Mouse (Mus musculus) G1E (cell line): ENCODE results near the gene Pcdh17. TPM values are rescaled to one million over a fixed set of nuclear protein-coding genes. Genes with fewer than 3 reads are reported as not detected.

Experiments
- ATAC-seq: 2 replicates; pipeline ENCODE4 v1.8.0; 2016; ENCODE audit warnings: mild to moderate bottlenecking; ENCODE audit not compliant: insufficient number of reproducible peaks, poor library complexity, low FRiP score, severe bottlenecking; ENCODE audit errors: extremely low read depth
- DNase-seq: peaks from one replicate; pipeline ENCODE4 v3.0.0; 2012; ENCODE audit warnings: low spot score
- H3K27me3 ChIP-seq: 2 replicates; pipeline ENCODE4 v1.6.1; 2012; ENCODE audit warnings: mild to moderate bottlenecking, low read length, inconsistent platforms; ENCODE audit not compliant: insufficient read depth
- H3K36me3 ChIP-seq: replicated peaks from 2 replicates; pipeline ENCODE3; 2012; ENCODE audit warnings: mild to moderate bottlenecking, inconsistent platforms
- H3K4me1 ChIP-seq: 2 replicates; pipeline ENCODE4 v1.6.1; 2012; ENCODE audit warnings: low read depth, low read length, inconsistent platforms, mixed read lengths; ENCODE audit not compliant: insufficient read depth
- H3K4me3 ChIP-seq: 2 replicates; pipeline ENCODE4 v1.5.1; 2012; ENCODE audit warnings: low read depth, mild to moderate bottlenecking, inconsistent platforms, low read length, moderate library complexity, mixed read lengths
- H3K9me3 ChIP-seq: replicated peaks from 2 replicates; pipeline ENCODE4 v1.6.1; 2012; ENCODE audit warnings: inconsistent platforms
- CTCF ChIP-seq: IDR thresholded peaks from 2 replicates; pipeline ENCODE4 v1.5.1; 2012; ENCODE audit warnings: low read depth, low read length, inconsistent platforms, mixed read lengths
- GATA1 ChIP-seq: IDR thresholded peaks from 2 replicates; pipeline ENCODE4 v1.6.1; 2012; ENCODE audit warnings: borderline replicate concordance, low read length, inconsistent platforms, mixed read lengths
- GATA2 ChIP-seq: IDR thresholded peaks from 2 replicates; pipeline ENCODE4 v1.6.1; 2012; ENCODE audit warnings: low read depth, low read length, inconsistent platforms, borderline replicate concordance
- POLR2AphosphoS5 ChIP-seq: IDR thresholded peaks from 2 replicates; pipeline ENCODE4 v1.6.1; 2012; ENCODE audit warnings: low read depth, low read length, inconsistent platforms; ENCODE audit not compliant: insufficient replicate concordance
- TAL1 ChIP-seq: conservative IDR thresholded peaks from 2 replicates; pipeline ENCODE4 v1.6.1; 2012; ENCODE audit warnings: low read depth, low read length, inconsistent platforms, mixed read lengths
- polyA plus RNA-seq: library from polyadenylated mRNA; stranded (reverse); fragments of >175 nt; gene quantifications from 2 replicates; pipeline ENCODE4 v1.2.3, GENCODE M21; 2012
- total RNA-seq, 2 experiments: library from RNA; stranded (forward) in 1 of 2; stranded (reverse) in 1 of 2; fragments of 200-1000 nt in 1 of 2; fragments of >200 nt in 1 of 2; fragmentation: Nextera tagmentation in 1 of 2; gene quantifications; 2 replicates each; pipeline ENCODE4 v1.2.3; 2014 to 2017

Gene Pcdh17
- total and polyA plus RNA-seq, 3 experiments = 0.05 TPM; not detected in 2

- TF ChIP-seq CTCF (no peak), GATA2 (no peak), GATA1 (no peak), TAL1 (no peak), POLR2AphosphoS5 (no peak)
- Histone ChIP-seq H3K9me3 (peaks cover 7% of the 10 kb centered on the region), H3K27me3 (no peaks in the 10 kb centered on the region), H3K4me3 (no peak overlapping the region), H3K36me3 (no peaks in the 10 kb centered on the region), H3K4me1 (no peaks in the 10 kb centered on the region)
- no peak for DNase-seq
- ATAC-seq = no peak
These were observed 91.9 kb downstream of the Pcdh17 start for GRCm38 (mm10) chr14:84535264-84535663.

- Histone ChIP-seq H3K4me3 (no peak overlapping the region), H3K9me3 (no peaks in the 10 kb centered on the region; the same call in 1 of the 2 replicates), H3K36me3 (no peaks in the 10 kb centered on the region), H3K4me1 (no peaks in the 10 kb centered on the region), H3K27me3 (no peaks in the 10 kb centered on the region)
- ATAC-seq = no peak
- no peak for DNase-seq
- TF ChIP-seq GATA1 = no peak
These were observed 98.5 kb downstream of the Pcdh17 start for GRCm38 (mm10) chr14:84541838-84542237.

- no peaks in the 10 kb centered on the region for H3K4me1 ChIP-seq
- DNase-seq = no peak
- H3K9me3 ChIP-seq = no peaks in the 10 kb centered on the region
- H3K36me3 ChIP-seq = no peaks in the 10 kb centered on the region
- no peak for TF ChIP-seq POLR2AphosphoS5
- no peak for TF ChIP-seq GATA1
- TF ChIP-seq GATA2 = no peak
- TF ChIP-seq TAL1 = no peak
- TF ChIP-seq CTCF = no peak
- H3K27me3 ChIP-seq = no peaks in the 10 kb centered on the region
- no peak for ATAC-seq
- H3K4me3 ChIP-seq = no peak overlapping the region
These were observed 102.6 kb downstream of the Pcdh17 start for GRCm38 (mm10) chr14:84545968-84546367.

GRCm38 (mm10) chr14:84547513-84548194, 104.3 kb downstream of the Pcdh17 start:
- DNase-seq (no peak), ATAC-seq (no peak)
- TF ChIP-seq TAL1 (no peak), CTCF (no peak)
- Histone ChIP-seq H3K4me1 (no peaks in the 10 kb centered on the region), H3K4me3 (no peak overlapping the region), H3K27me3 (no peaks in the 10 kb centered on the region), H3K9me3 (no peaks in the 10 kb centered on the region), H3K36me3 (no peaks in the 10 kb centered on the region)

- H3K9me3 ChIP-seq = no peaks in the 10 kb centered on the region
- no peak for ATAC-seq
- no peaks in the 10 kb centered on the region for H3K36me3 ChIP-seq
- TF ChIP-seq TAL1 (no peak), GATA1 (no peak), POLR2AphosphoS5 (no peak), GATA2 (no peak), CTCF (no peak)
- DNase-seq = no peak
- H3K27me3 ChIP-seq = no peaks in the 10 kb centered on the region
- H3K4me1 ChIP-seq = no peaks in the 10 kb centered on the region
- H3K4me3 ChIP-seq = no peak overlapping the region
These were observed 108.2 kb downstream of the Pcdh17 start for GRCm38 (mm10) chr14:84551546-84551945.

GRCm38 (mm10) chr14:84571071-84571470, 127.7 kb downstream of the Pcdh17 start:
- H3K4me3 ChIP-seq = no peak overlapping the region
- H3K27me3 ChIP-seq = no peaks in the 10 kb centered on the region
- DNase-seq = no peak
- H3K4me1 ChIP-seq = no peaks in the 10 kb centered on the region
- H3K36me3 ChIP-seq = no peaks in the 10 kb centered on the region
- ATAC-seq = no peak
- TF ChIP-seq GATA1 (no peak), TAL1 (no peak), GATA2 (no peak), CTCF (no peak), POLR2AphosphoS5 (no peak)
- H3K9me3 ChIP-seq = no peaks in the 10 kb centered on the region
